Mouse (Mus musculus) liver, postnatal 0 days (tissue): ENCODE results near the gene Clip2. TPM values are rescaled to one million over a fixed set of nuclear protein-coding genes. Genes with fewer than 3 reads are reported as not detected.

Experiments
- ATAC-seq: fragments of 200-750 bp; cut with Nextera tagmentation; 2 replicates; pipeline ENCODE4 v1.8.0; 2017; ENCODE audit warnings: mild to moderate bottlenecking, moderate library complexity
- DNase-seq: peaks from one replicate; pipeline ENCODE4 v3.0.0-alpha.2; 2016
- H3K27ac ChIP-seq: fragments of 300-500 bp; sonication (generic); 2 replicates; pipeline ENCODE4 v1.5.1; 2014; ENCODE audit warnings: antibody characterized with exemption, moderate library complexity, mild to moderate bottlenecking, low read depth
- H3K27me3 ChIP-seq: fragments of 300-500 bp; sonication (generic); 2 replicates; pipeline ENCODE4 v1.6.1; 2014; ENCODE audit warnings: low read length, control low read depth, mixed read lengths; ENCODE audit not compliant: insufficient read depth
- H3K36me3 ChIP-seq: fragments of 300-500 bp; sonication (generic); replicated peaks from 2 replicates; pipeline ENCODE4 v1.6.1; 2014; ENCODE audit warnings: mild to moderate bottlenecking, control low read depth, low read length, moderate library complexity, mixed read lengths; ENCODE audit not compliant: insufficient read depth
- H3K4me1 ChIP-seq: fragments of 300-500 bp; sonication (generic); 2 replicates; pipeline ENCODE4 v1.6.1; 2014; ENCODE audit warnings: antibody characterized with exemption, mild to moderate bottlenecking, control low read depth; ENCODE audit not compliant: insufficient read depth
- H3K4me2 ChIP-seq: fragments of 300-500 bp; sonication (generic); 2 replicates; pipeline ENCODE4 v1.6.1; 2014; ENCODE audit warnings: low read depth, mild to moderate bottlenecking, low read length, moderate library complexity, mixed read lengths
- H3K4me3 ChIP-seq: fragments of 300-500 bp; sonication (generic); 2 replicates; pipeline ENCODE4 v1.5.1; 2014; ENCODE audit warnings: low read depth, low read length
- H3K9ac ChIP-seq: fragments of 300-500 bp; sonication (generic); replicated peaks from 2 replicates; pipeline ENCODE4 v1.6.1; 2014; ENCODE audit warnings: mild to moderate bottlenecking, moderate library complexity
- H3K9me3 ChIP-seq: fragments of 300-500 bp; sonication (generic); 2 replicates; pipeline ENCODE4 v1.6.1; 2016; ENCODE audit warnings: mild to moderate bottlenecking, control low read depth, low read length, mixed read lengths
- CTCF ChIP-seq: sonication (generic); IDR thresholded peaks from 2 replicates; pipeline ENCODE4 v1.5.1; 2016; ENCODE audit warnings: antibody characterized with exemption, low read depth
- EP300 ChIP-seq: IDR thresholded peaks from 2 replicates; pipeline ENCODE4 v1.6.1; 2016; ENCODE audit warnings: antibody characterized with exemption, low read depth, mild to moderate bottlenecking
- WGBS: fragments of 180-500 bp; shearing (Covaris S2); extraction: QIAGEN DNeasy Blood & Tissue Kit; methylation state at CpG from one replicate; pipeline ENCODE4 v1.1.7; 2014; ENCODE audit not compliant: insufficient replicate concordance; 5-methylcytosine and 5-hydroxymethylcytosine counted together
- polyA plus RNA-seq: library from polyadenylated mRNA; unstranded; fragments of >200 nt; fragmentation: Nextera tagmentation; extraction: Ambion mirVana; gene quantifications from 2 replicates; pipeline ENCODE4 v1.2.1, GENCODE M21; 2015

Gene Clip2
- polyA plus RNA-seq, 1 experiment from 2014 or later, result 0.29 TPM

DNA sequence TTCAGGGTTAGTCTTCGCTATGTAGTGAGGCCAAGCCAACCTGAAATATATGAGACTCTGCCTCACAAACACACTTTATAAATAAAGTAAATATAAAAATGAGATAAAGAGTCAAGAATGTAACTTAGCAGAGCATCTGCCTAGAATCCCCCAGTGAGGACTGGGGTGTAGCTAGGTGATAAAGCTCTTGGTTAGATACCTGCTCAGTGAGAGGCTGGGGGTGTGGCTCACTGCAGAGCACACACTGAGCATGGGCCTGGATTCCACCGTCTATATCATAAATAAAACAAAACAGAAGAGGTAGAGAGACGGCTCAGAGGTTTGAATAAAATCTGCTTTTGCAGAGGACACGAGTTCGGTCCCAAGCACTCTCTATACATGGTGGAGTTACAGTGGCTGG lies 88.0 kb downstream of the Clip2 start:
- H3K36me3 ChIP-seq, result no peaks in the 10 kb centered on the region
- 71% methylated on average over 5 of the region's 5 CpGs for WGBS
- no peak overlapping the region for H3K4me2 ChIP-seq
- no peak for TF ChIP-seq EP300
- TF ChIP-seq CTCF, result no peak
- ATAC-seq, result no peak
- peaks cover 13% of the 10 kb centered on the region for H3K4me1 ChIP-seq
- H3K9me3 ChIP-seq, result no peaks in the 10 kb centered on the region
- H3K27ac ChIP-seq, result no peak overlapping the region
- no peak overlapping the region for H3K9ac ChIP-seq
- no peak overlapping the region for H3K4me3 ChIP-seq
- DNase-seq, result no peak
- H3K27me3 ChIP-seq, result no peaks in the 10 kb centered on the region

DNA sequence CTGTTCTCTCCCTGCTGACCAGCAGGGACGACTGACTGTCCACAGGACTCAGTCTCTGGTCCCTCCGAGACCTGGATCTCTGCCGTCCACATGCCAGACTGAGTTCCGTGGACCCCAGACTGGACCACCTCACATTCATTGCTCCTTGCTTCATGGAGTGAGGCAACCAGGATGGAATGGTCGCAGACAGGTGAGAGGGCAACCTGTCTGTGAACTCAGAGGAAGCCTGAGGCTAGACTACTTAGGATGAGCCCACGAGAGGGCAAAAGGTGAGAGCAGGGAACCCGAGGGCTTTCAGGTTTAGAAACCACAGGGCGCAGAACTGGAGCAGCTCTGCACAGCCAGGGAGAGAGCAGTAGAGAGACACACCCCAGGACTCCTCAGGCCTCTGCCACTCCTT lies 89.5 kb downstream of the Clip2 start:
- no peaks in the 10 kb centered on the region for H3K36me3 ChIP-seq
- peaks cover 10% of the 10 kb centered on the region for H3K4me1 ChIP-seq
- no peaks in the 10 kb centered on the region for H3K9me3 ChIP-seq
- WGBS, result 73% methylated on average over 8 of the region's 8 CpGs
- H3K27ac ChIP-seq, result no peak overlapping the region
- no peak for TF ChIP-seq EP300
- TF ChIP-seq CTCF, result no peak
- H3K4me3 ChIP-seq, result no peak overlapping the region
- ATAC-seq, result no peak
- DNase-seq, result no peak
- H3K4me2 ChIP-seq, result no peak overlapping the region
- no peak overlapping the region for H3K9ac ChIP-seq
- H3K27me3 ChIP-seq, result no peaks in the 10 kb centered on the region

DNA sequence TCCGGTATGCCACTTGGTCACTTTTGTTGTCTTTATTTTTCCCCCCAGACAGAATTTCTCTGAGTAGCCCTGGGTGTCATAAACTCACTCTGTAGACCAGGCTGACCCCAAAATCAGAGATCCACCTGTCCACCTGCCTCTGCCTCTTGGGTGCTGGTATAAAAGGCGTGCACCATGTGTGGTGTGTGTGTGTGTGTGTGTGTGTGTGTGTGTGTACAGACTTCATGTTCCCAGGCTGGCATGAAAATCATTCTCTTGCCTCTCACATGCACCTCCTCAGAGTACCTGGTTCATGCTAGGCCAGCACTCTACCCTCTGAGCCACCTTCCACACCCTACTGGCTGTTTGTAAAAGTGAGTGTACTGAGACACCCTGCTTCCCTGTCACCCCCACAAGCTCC lies 89.9 kb downstream of the Clip2 start:
- no peak overlapping the region for H3K4me3 ChIP-seq
- TF ChIP-seq EP300 (no peak), CTCF (no peak)
- no peaks in the 10 kb centered on the region for H3K27me3 ChIP-seq
- no peaks in the 10 kb centered on the region for H3K36me3 ChIP-seq
- peaks cover 10% of the 10 kb centered on the region for H3K4me1 ChIP-seq
- 79% methylated on average over 2 of the region's 2 CpGs for WGBS
- no peak for ATAC-seq
- no peak overlapping the region for H3K4me2 ChIP-seq
- DNase-seq, result no peak
- no peak overlapping the region for H3K9ac ChIP-seq
- H3K9me3 ChIP-seq, result no peaks in the 10 kb centered on the region
- H3K27ac ChIP-seq, result no peak overlapping the region

DNA sequence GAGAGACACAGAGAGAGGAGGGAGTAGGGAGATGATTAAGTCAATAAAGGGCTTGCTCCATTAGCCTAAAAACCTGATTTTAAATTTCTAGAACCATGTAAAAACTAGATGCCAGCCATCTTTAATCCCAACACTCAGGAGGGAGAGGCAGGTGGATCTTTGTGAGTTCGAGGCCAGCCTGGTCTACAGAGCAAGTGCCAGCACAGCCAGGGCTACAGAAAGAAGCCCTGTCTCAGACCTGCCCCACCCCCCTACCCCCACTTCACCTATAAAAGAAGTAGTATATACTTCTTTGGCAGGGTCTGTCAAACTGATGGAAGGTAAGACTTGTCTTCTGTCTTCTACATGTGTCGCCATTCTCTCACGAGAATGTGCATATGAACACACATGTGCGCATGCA lies 91.7 kb downstream of the Clip2 start:
- WGBS, result 88% methylated on average over 4 of the region's 4 CpGs
- DNase-seq (no peak), ATAC-seq (no peak)
- H3K4me2 ChIP-seq, result no peak overlapping the region
- no peaks in the 10 kb centered on the region for H3K27me3 ChIP-seq
- no peaks in the 10 kb centered on the region for H3K36me3 ChIP-seq
- no peak for TF ChIP-seq EP300
- TF ChIP-seq CTCF, result no peak
- no peak overlapping the region for H3K4me3 ChIP-seq
- no peak overlapping the region for H3K9ac ChIP-seq
- peaks cover 10% of the 10 kb centered on the region for H3K4me1 ChIP-seq
- no peak overlapping the region for H3K27ac ChIP-seq
- H3K9me3 ChIP-seq, result no peaks in the 10 kb centered on the region

DNA sequence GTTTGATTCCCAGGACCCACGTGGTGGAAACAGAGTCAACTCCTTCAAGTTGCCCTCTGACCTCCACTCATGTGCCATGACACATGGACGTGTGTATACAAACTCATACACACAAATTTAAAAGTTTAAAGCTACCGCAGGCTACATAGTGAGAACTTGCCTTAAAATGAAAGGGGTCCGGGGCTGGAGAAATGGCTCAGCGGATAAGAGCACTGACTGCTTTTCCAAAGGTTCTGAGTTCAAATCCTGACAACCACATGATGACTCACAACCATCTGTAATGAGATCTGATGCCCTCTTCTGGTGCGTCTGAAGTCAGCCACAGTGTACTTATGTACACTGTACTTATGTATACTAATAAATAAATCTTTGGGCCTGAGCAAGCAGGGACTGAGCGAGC lies 93.1 kb downstream of the Clip2 start:
- TF ChIP-seq EP300 (no peak), CTCF (no peak)
- no peaks in the 10 kb centered on the region for H3K27me3 ChIP-seq
- no peaks in the 10 kb centered on the region for H3K36me3 ChIP-seq
- no peak overlapping the region for H3K4me2 ChIP-seq
- H3K27ac ChIP-seq, result no peak overlapping the region
- 83% methylated on average over 7 of the region's 7 CpGs for WGBS
- ATAC-seq (no peak), DNase-seq (no peak)
- no peak overlapping the region for H3K9ac ChIP-seq
- peaks cover 20% of the 10 kb centered on the region for H3K4me1 ChIP-seq
- no peaks in the 10 kb centered on the region for H3K9me3 ChIP-seq
- H3K4me3 ChIP-seq, result no peak overlapping the region

DNA sequence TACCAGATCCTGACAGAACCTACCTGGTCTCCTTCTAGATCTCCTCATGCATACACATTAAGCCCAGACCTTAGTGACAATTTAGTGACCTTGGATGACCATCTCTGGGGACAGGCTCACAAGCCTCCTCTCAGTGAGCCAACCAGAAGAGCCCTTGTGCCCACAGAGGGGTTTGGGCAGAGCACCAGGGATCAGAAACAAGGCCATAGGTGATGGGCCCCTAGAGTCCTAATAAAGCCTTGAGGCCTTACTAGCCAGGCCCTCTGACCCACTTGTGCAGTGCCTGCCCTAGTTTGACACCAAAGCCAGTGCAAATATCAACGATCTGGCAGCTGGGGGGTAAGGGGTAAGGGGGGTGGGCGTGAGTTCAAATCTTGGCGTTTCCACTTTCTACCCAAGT lies 93.8 kb downstream of the Clip2 start:
- Histone ChIP-seq H3K27ac (no peak overlapping the region), H3K9me3 (no peaks in the 10 kb centered on the region), H3K4me3 (no peak overlapping the region), H3K36me3 (no peaks in the 10 kb centered on the region), H3K27me3 (no peaks in the 10 kb centered on the region), H3K4me1 (peaks cover 20% of the 10 kb centered on the region), H3K4me2 (no peak overlapping the region), H3K9ac (no peak overlapping the region)
- ATAC-seq (no peak), DNase-seq (no peak)
- 59% methylated on average over 3 of the region's 3 CpGs for WGBS
- TF ChIP-seq CTCF (no peak), EP300 (no peak)

DNA sequence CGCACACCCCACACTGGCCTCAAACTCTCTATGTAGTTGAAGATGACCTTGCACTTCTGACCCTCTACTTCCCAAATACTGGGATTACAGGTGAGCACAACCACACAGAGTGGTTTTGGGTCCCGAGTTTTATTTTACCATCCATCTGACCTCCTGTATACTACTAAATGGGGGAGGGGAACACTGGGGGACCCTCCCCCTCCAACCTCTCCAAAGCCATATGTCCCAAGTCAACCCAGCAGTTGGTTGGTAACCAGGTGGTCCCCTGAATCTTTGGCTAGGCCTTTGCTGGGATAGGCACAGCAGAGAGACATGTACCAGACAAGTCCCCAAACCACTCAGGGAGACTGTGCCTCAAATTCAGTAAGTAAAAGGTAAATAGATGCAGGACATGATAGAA lies 94.9 kb downstream of the Clip2 start:
- Histone ChIP-seq H3K27ac (no peak overlapping the region), H3K4me2 (no peak overlapping the region), H3K4me1 (peaks cover 20% of the 10 kb centered on the region), H3K36me3 (no peaks in the 10 kb centered on the region), H3K27me3 (no peaks in the 10 kb centered on the region), H3K9ac (no peak overlapping the region), H3K4me3 (no peak overlapping the region), H3K9me3 (no peaks in the 10 kb centered on the region)
- DNase-seq (no peak), ATAC-seq (no peak)
- 69% methylated on average over 2 of the region's 2 CpGs for WGBS
- no peak for TF ChIP-seq EP300
- TF ChIP-seq CTCF, result no peak
